Mouse (Mus musculus) Muller cell, postnatal 12 days (primary cell): ENCODE measurements at regions not wholly inside any gene's neighbourhood (a gene's known extent, or its start where the extent isn't known, plus 50 kb on each side); places are given as distances from the start of the nearest gene placed in this dataset.
A peak's percentile ranks its signal among the peaks of the same experiment; 100 is the strongest.

Experiments
- DNase-seq: peaks from one replicate; pipeline ENCODE4 v3.0.0-alpha.2; 2015; ENCODE audit errors: inconsistent ontology term

DNA sequence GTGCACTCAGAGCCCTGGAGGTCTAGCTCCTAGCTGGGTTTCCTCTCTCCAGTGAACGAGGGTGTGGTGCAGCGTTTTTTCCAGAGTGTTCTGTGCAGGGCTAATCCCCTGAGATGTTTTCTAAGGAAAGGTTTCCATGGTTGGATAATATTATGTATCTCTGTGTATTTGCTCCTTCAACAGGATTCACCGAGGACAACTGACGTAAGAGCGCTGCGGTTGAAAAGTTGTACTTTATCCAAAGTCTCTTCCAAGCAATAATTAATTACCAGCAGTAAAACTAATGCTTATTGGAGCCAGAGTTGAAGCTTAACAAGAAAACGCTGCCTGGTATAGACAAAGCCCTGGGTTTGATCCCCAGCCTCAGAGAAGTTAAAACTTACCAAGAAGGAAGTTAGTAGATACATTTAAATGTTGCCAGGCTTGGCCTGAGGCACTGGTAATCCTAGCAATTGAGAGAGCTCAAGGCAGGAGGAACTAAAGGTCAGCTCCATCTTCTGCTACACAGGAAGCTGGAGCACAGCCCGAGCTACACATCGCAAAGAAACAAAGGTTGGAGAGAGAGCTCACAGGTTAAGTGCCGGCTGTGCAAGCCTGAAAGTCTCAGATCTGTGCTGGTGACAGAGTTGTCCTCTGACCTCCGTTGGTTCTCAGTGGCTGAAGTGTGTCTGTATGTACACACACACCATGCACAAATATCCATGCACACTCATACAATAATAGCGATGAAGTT lies 51.2 kb upstream of the Rap1b start:
- no peak for DNase-seq

GRCm38 (mm10) chr10:117897766-117898165 lies 51.9 kb upstream of the Rap1b start:
- no peak for DNase-seq

DNA sequence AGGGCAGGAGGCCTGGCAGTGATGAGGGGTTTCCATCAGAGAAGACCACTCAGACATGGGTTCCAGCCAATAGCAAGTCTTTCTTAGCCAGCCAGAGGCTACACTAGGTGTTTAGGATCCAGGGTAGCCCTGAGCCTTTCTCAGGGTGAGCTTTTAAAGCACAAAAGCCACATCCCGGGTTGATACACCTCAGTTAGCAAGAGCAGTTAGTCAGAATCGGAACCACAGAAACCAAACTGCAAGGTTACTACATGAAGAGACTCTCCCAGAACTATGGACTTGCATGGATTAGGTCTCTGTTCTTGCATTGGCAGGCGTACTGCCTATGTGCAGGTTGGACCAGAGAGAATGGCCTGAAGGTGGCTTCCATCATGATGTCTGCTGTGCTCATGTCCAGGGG lies 52.6 kb upstream of the Rap1b start:
- DNase-seq: no peak

DNA sequence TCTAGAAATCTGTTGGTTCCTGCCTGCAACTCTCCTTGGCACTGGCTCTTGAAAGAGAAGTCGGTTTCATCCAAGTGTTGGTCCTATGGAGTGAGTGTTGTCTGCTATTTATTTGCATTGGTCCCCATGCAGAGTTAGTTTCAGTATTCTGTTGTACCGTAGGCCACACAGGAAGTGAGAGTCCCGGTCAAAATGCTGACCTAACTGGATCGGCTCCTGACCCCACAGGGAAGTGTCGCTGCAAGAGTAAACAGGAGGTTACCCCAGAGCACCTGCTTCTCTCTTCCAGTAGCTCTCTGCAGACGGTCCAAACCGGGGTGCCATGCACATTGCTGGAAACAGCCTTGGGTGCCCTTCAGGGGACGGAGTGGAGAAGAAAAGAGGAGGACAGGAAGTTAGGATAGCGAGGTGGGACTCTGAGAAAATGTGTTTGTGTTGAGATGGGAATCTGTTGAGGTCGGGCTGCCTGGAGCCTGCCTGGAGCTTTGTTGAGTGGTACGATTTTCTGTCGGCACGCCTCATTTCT lies 53.6 kb upstream of the Rap1b start:
- peak; percentile 6 for DNase-seq

DNA sequence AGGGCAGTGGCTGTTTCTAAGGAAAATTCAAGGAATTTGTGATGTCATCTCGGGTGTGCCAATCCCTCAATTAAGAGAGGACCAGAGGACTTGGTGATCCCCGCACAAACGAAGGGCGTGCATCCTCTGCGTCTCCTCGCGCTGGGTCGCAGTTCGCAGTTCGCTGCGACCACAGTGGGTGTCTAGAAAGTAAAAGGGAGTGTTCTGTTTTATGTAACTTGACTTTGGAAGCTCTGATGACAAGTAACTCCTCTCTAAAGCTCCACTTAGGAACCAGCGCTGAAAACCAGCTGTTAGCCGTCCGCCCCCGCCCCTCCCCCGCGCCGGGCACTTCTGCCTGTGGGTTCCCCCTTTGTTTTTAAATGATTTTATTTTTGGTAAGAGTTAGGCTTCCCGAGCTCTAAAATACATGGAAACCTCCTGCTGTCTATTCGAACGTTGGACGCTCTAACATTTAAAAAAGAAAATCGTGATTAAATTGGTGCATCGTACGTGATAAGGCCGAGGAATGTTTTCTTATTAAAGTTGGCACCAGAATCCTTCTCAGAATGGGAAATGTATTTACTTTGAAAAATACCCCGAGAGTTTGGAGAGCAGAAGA lies 59.9 kb upstream of the Rap1b start:
- DNase-seq: peak; percentile 73

DNA sequence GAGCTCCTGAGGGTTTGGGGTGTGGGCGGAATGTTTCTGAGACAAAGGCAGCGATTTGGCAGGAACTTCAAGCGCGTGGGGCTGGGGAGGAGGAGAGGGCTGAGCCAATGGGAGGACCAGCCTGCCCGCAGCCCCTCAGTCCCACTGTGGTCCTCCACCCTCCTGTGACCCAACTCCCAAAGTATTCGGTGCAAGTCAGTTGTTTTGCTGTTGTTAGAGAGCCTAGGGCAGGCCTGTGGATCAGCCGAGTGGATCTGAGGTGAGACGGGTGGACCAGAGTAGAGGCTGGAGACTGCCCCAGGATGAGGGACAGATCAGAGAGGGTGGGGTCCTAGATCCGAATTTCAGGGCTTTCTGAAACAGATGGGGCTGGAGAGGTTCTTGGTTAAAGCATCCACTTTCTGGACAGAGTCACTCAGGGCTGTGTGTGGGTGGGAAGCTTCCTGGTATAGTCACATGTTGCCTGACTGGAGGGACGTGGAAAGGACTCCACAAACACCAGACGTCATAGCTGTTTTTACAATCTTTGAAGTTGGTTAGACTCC lies 60.5 kb upstream of the Rap1b start:
- peak; percentile 92 for DNase-seq

- no peak for DNase-seq
Observed at GRCm38 (mm10) chr10:117908079-117908675, 62.3 kb upstream of the Rap1b start.

- no peak for DNase-seq
Observed at GRCm38 (mm10) chr10:117909155-117909554, 63.3 kb upstream of the Rap1b start.

- DNase-seq: no peak
Observed at GRCm38 (mm10) chr10:117909811-117910239, 64.0 kb upstream of the Rap1b start.

- DNase-seq: no peak
Observed at GRCm38 (mm10) chr10:117910426-117910825, 64.6 kb upstream of the Rap1b start.

GRCm38 (mm10) chr10:117915011-117915735 lies 69.3 kb upstream of the Rap1b start:
- no peak for DNase-seq

DNA sequence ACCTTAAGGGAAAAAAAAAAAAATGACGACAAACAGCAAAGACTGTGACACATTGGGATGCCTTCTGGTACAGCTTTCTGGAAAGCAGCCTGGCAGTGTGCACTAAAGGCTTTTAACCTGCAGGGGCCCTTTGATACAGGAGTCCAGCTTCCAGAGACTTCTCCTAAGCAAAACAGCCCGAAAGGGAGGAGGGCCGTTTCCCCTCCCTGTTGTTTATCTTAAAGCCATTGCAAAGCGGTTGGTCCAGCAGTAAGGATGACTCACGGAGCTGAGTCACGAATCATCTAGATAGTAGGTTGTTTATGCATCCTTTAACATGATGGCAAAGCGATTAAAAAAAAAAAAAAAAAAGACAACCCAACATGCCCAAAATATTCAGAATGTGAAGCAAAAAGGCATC lies 70.4 kb upstream of the Rap1b start:
- DNase-seq: peak; percentile 19

GRCm38 (mm10) chr10:117917870-117918269 lies 72.0 kb upstream of the Rap1b start:
- no peak for DNase-seq

- DNase-seq: no peak
Observed at GRCm38 (mm10) chr10:117918616-117919015, 72.8 kb upstream of the Rap1b start.

- no peak for DNase-seq
Observed at GRCm38 (mm10) chr10:117919186-117919941, 73.5 kb upstream of the Rap1b start.

DNA sequence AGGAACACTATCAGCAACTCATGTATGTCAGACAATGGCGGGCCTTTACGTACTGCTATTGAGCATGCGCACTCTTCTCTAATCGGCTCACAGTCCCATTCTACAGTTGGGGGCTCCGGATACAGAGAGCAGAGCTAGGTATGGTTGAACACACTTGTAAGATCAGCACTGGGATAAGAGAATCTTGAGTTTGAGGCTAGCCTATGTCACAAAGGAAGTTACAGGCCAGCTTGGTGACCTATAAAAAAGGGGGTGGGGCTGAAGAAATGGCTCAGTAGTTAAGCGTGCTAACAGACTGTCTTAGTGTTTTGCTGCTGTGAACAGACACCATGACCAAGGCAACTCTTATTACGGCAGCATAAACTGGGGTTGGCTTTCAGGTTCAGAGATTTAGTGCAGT lies 79.4 kb upstream of the Rap1b start:
- DNase-seq: no peak

GRCm38 (mm10) chr10:117925611-117926555 lies 80.0 kb upstream of the Rap1b start:
- no peak for DNase-seq

DNA sequence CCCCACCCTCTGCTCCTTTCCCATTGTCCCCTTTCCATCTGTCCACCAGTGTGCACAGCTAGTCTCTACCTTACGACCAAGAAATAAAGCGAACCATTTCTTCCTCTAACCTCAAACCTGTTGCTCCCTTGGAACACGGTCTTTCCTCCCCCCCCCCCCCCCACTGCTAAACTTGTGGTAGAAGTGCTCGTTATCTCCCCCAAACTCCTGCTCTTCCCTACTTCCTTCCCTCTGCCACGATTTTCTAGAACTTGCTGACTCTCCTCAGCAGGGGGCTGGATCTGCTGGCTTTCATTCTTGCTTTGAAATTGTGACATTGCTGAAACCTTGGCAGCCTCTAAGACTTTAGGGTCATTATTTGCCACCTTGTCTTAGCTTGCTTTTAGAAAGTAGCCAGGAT lies 83.2 kb upstream of the Rap1b start:
- no peak for DNase-seq

DNA sequence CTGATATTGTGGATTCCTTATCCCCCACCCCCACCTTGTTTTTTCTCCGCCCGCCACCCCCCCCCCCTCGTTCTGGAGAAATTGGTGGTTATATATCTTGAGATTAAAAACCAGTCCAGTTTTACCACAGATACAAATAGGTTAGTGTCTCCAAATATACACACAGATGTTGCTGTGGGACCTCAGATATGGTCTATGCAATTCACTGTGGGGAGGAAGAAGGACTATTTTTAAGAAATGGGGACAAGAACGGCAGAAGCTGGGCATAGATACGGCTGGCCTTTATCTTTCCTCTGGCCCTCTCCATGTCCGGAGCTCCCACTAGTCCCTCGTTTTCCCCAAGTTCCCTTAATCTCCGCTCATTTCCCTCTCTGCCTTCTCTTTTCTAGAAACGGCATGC lies 89.0 kb upstream of the Rap1b start:
- DNase-seq: no peak

GRCm38 (mm10) chr10:117938717-117939116 lies 92.9 kb upstream of the Rap1b start:
- no peak for DNase-seq
